Mouse (Mus musculus) urinary bladder, postnatal 25 days (tissue): ENCODE measurements at regions not wholly inside any gene's neighbourhood (a gene's known extent, or its start where the extent isn't known, plus 50 kb on each side); places are given as distances from the start of the nearest gene placed in this dataset.

Experiments used
- DNase-seq: peaks from one replicate; pipeline ENCODE4 v3.0.0; 2022; ENCODE audit warnings: low spot score

DNA sequence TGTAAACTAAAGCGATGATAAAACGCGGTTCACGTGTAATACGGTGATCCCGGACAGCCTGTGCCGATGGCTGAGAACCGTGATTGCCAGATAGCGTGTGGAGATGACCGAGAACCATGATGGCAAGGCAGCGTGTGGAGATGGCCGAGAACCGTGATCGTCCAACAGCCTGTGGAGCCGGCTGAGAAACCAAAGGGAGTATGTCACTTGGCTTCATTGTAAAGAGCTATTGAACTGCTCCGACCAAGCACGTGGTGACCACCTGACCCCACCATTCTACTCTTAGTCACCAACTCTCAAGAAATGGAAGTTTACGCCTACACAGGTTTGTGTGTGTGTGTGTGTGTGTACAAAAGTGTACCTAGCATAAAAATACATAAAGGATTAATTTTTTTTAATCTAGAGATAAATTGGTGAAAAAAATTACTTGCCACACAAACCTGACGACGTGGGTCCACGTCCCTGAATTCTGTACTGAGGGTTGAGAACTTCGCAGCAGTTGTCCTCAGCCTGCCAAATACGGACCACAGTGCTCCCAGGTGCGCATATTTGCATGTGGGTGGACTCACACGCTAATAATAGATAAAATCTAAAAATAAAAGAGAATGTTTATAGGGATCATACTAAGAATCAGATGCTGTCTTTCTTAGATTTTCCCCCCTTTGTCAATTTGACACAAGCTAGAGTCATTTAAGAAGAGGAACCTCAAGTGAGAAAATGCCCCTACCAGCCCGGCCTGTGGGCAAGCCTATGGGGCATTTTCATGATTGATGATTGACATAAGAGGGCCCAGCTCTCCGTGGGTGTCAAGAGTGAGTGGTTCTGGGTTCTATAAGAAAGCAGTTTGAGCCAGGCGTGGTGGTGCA lies 56.6 kb upstream of the Mef2a start:
- DNase-seq: no peak

DNA sequence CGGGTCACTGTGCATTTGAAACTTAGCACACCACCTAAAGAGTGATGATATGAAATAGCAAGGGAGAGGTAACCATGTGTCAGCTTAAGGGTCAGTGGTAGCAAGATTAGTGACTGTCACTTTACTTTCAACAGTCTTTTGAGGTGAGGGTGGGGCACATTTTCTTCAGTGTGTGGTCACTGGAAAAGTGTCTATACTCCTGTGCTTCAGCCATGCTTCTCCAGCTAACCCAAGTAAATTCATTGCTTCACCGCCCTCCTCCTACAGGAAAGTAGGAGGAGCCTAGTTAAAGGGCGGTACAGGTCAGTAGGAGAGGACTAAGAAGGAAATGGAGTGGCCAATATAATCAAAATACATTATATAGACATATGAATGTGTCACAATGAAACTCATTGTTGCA lies 55.7 kb upstream of the Mef2a start:
- no peak for DNase-seq

DNA sequence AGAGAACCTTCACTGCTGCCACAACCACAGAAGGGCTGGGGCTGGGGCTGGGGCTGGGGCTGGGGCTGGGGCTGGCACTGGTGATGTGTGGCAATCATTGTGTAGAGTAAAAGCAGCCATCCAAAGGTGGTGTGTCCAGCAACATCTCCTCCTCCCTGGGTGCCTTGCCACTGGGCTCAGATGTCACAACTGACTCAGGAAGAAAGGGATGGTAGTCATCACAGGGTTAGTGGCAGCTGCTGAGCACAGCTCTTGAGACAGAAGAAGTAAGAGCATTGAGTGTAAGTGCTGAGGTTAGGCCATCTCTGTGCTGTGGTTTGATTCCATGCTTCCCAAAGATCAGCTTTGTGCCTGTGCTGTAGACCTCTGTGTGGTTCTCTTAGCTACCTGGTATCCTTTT lies 53.4 kb upstream of the Mef2a start:
- no peak for DNase-seq

DNA sequence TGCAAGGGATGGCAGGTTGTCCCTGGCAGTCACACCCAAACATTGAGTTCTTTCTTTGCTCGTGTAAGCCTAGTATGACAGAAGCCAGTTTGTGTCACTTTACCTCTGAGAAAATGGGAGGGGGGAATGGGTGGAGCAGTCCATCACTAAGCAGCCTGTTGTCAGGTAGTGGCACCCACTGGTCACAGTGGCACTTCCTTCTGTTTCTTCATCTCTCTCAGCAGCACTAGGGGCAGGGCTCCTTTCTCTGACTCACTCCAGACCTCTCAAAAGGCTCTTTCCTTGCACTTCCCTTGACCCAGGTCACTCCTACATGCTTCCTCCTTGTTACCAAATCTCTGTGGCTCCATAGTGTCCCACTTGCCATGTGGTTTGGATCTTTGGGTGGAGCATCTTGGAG lies 52.9 kb upstream of the Mef2a start:
- no peak for DNase-seq

DNA sequence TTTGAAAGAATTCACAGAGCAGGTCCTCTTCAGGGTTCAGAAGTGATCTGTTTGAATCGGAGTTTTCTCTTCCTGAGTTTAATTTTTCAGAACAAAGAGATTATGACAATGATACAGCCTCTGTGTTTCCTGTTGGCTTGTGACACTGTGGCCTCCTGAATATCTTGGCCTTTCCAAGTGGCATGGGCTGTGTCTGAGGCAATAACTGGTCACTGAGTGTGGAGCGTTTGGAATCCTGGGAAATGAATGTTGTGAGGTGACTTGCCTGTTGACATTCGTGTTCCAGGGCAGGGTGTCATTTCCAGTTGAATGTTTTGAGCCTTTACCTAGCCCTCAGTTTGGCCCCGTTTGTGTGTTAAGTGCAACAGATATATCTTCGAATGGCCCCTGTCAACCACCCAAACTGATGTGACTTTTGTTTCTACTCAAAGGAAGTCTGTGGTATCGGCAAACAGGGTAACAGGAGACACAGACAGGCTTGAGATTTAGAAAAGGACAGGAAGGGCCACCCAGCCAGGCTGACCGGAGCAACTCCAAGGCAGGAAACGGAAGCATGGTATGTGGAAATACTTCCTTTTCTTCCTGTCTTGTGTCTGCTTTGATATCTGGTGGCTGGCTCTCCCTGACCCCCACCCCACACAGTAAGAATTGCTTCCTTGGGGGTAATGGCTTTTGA lies 52.3 kb upstream of the Mef2a start:
- DNase-seq: no peak
